Mouse (Mus musculus) stomach, embryonic 16.5 days (tissue): ENCODE results near the gene Aco1. TPM values are rescaled to one million over a fixed set of nuclear protein-coding genes. Genes with fewer than 3 reads are reported as not detected.

Source experiments
- ATAC-seq: fragments of 200-750 bp; cut with Nextera tagmentation; 2 replicates; pipeline ENCODE4 v1.8.0; 2017; ENCODE audit warnings: moderate number of reproducible peaks, moderate TSS enrichment; ENCODE audit not compliant: insufficient read depth, low FRiP score
- H3K27ac ChIP-seq: fragments of 300-500 bp; sonication (generic); 2 replicates; pipeline ENCODE4 v1.5.1; 2014; ENCODE audit warnings: low read length
- H3K27me3 ChIP-seq: fragments of 300-500 bp; sonication (generic); 2 replicates; pipeline ENCODE4 v1.6.1; 2014; ENCODE audit warnings: low read length, control low read depth, mixed read lengths; ENCODE audit not compliant: control insufficient read depth, insufficient read depth
- H3K36me3 ChIP-seq: fragments of 300-500 bp; sonication (generic); 2 replicates; pipeline ENCODE4 v1.6.1; 2014; ENCODE audit warnings: low read length; ENCODE audit not compliant: control insufficient read depth, insufficient read depth
- H3K4me1 ChIP-seq: fragments of 300-500 bp; sonication (generic); 2 replicates; pipeline ENCODE4 v1.6.1; 2014; ENCODE audit warnings: low read length, control low read depth, mixed read lengths; ENCODE audit not compliant: control insufficient read depth, insufficient read depth
- H3K4me2 ChIP-seq: fragments of 300-500 bp; sonication (generic); 2 replicates; pipeline ENCODE4 v1.6.1; 2014; ENCODE audit warnings: low read depth, low read length, mixed read lengths
- H3K4me3 ChIP-seq: fragments of 300-500 bp; sonication (generic); replicated peaks from 2 replicates; pipeline ENCODE4 v1.5.1; 2014; ENCODE audit warnings: mild to moderate bottlenecking, low read length
- H3K9ac ChIP-seq: fragments of 300-500 bp; sonication (generic); 2 replicates; pipeline ENCODE4 v1.6.1; 2014; ENCODE audit warnings: low read length
- H3K9me3 ChIP-seq: fragments of 300-500 bp; sonication (generic); replicated peaks from 2 replicates; pipeline ENCODE4 v1.6.1; 2016; ENCODE audit warnings: low read length, control low read depth; ENCODE audit not compliant: control insufficient read depth
- WGBS: fragments of 180-500 bp; shearing (Covaris S2); extraction: QIAGEN DNeasy Blood & Tissue Kit; methylation state at CpG from one replicate; pipeline ENCODE4 v1.1.7; 2014; 5-methylcytosine and 5-hydroxymethylcytosine counted together
- polyA plus RNA-seq: library from polyadenylated mRNA; unstranded; fragments of >200 nt; fragmentation: Nextera tagmentation; extraction: Ambion mirVana; gene quantifications from 2 replicates; pipeline ENCODE4 v1.2.1, GENCODE M21; 2015

Gene Aco1
- polyA plus RNA-seq, 1 experiment from 2014 or later: 66.3 TPM

- Histone ChIP-seq H3K4me3 (no peak overlapping the region), H3K9ac (no peak overlapping the region), H3K27ac (no peak overlapping the region), H3K4me1 (no peaks in the 10 kb centered on the region), H3K9me3 (no peaks in the 10 kb centered on the region), H3K36me3 (no peaks in the 10 kb centered on the region), H3K27me3 (no peaks in the 10 kb centered on the region), H3K4me2 (no peak overlapping the region)
- WGBS: 80% methylated on average over 4 of the region's 4 CpGs
- no peak for ATAC-seq
Measured at GRCm38 (mm10) chr4:40136519-40136918, 6.4 kb upstream of the Aco1 start.

GRCm38 (mm10) chr4:40139663-40140255 is 3.1 kb upstream of the Aco1 start:
- Histone ChIP-seq H3K36me3 (no peaks in the 10 kb centered on the region), H3K4me1 (peaks cover 13% of the 10 kb centered on the region), H3K9ac (no peak overlapping the region), H3K4me3 (no peak overlapping the region), H3K27ac (no peak overlapping the region), H3K9me3 (no peaks in the 10 kb centered on the region), H3K4me2 (no peak overlapping the region), H3K27me3 (no peaks in the 10 kb centered on the region)
- WGBS: 69% methylated on average over 3 of the region's 3 CpGs
- no peak for ATAC-seq

GRCm38 (mm10) chr4:40143533-40143871 is 621 bp downstream of the Aco1 start:
- Histone ChIP-seq H3K27me3 (no peaks in the 10 kb centered on the region), H3K4me1 (peaks cover 19% of the 10 kb centered on the region), H3K9ac (peak overlapping the region; percentile 90), H3K9me3 (no peaks in the 10 kb centered on the region), H3K4me2 (peak overlapping the region; percentile 79), H3K27ac (peak overlapping the region; percentile 99), H3K4me3 (peak overlapping the region; percentile 81), H3K36me3 (no peaks in the 10 kb centered on the region)
- peak; percentile 62 for ATAC-seq
- under 1% methylated on average over 27 of the region's 27 CpGs for WGBS

- Histone ChIP-seq H3K27me3 (no peaks in the 10 kb centered on the region), H3K4me3 (peak overlapping the region; percentile 81), H3K9me3 (no peaks in the 10 kb centered on the region), H3K4me1 (peaks cover 19% of the 10 kb centered on the region), H3K36me3 (no peaks in the 10 kb centered on the region), H3K27ac (no peak overlapping the region), H3K9ac (peak overlapping the region; percentile 90; the same call in 1 of the 2 replicates), H3K4me2 (peak overlapping the region; percentile 79)
- ATAC-seq: no peak
- WGBS: 13% methylated on average over 1 of the region's 1 CpGs
Measured at GRCm38 (mm10) chr4:40144543-40144942, 1.7 kb downstream of the Aco1 start.

GRCm38 (mm10) chr4:40144981-40145380 is 2.1 kb downstream of the Aco1 start:
- peak overlapping the region; percentile 79; the same call in 1 of the 2 replicates for H3K4me2 ChIP-seq
- H3K4me3 ChIP-seq: no peak overlapping the region

GRCm38 (mm10) chr4:40148281-40148680 is 5.4 kb downstream of the Aco1 start:
- WGBS: 85% methylated on average over 5 of the region's 5 CpGs

More at GRCm38 (mm10) chr4:40144981-40145380, 2.1 kb downstream of the Aco1 start:
- ATAC-seq: no peak
- peaks cover 19% of the 10 kb centered on the region for H3K4me1 ChIP-seq
- H3K27ac ChIP-seq: no peak overlapping the region
- H3K36me3 ChIP-seq: no peaks in the 10 kb centered on the region
- H3K27me3 ChIP-seq: no peaks in the 10 kb centered on the region
- no peaks in the 10 kb centered on the region for H3K9me3 ChIP-seq
- H3K9ac ChIP-seq: no peak overlapping the region
- WGBS: 50% methylated on average over 3 of the region's 3 CpGs

GRCm38 (mm10) chr4:40150046-40150445 is 7.2 kb downstream of the Aco1 start:
- H3K27me3 ChIP-seq: no peaks in the 10 kb centered on the region
- no peak for ATAC-seq
- no peak overlapping the region for H3K4me2 ChIP-seq
- H3K4me1 ChIP-seq: 0 out of 2 replicates have a peak, but pooled peaks cover 3% of the 10 kb centered on the region
- no peak overlapping the region for H3K27ac ChIP-seq
- no peaks in the 10 kb centered on the region for H3K9me3 ChIP-seq
- 84% methylated on average over 7 of the region's 7 CpGs for WGBS
- H3K36me3 ChIP-seq: no peaks in the 10 kb centered on the region
- H3K4me3 ChIP-seq: no peak overlapping the region
- no peak overlapping the region for H3K9ac ChIP-seq

More at GRCm38 (mm10) chr4:40148281-40148680, 5.4 kb downstream of the Aco1 start:
- no peaks in the 10 kb centered on the region for H3K9me3 ChIP-seq
- H3K36me3 ChIP-seq: no peaks in the 10 kb centered on the region
- no peak for ATAC-seq
- H3K4me3 ChIP-seq: no peak overlapping the region
- H3K4me1 ChIP-seq: peaks cover 14% of the 10 kb centered on the region
- no peaks in the 10 kb centered on the region for H3K27me3 ChIP-seq
- H3K27ac ChIP-seq: no peak overlapping the region
- H3K4me2 ChIP-seq: no peak overlapping the region
- no peak overlapping the region for H3K9ac ChIP-seq

GRCm38 (mm10) chr4:40152771-40153170 is 9.9 kb downstream of the Aco1 start:
- Histone ChIP-seq H3K36me3 (no peaks in the 10 kb centered on the region), H3K9me3 (no peaks in the 10 kb centered on the region), H3K4me3 (no peak overlapping the region), H3K4me1 (peaks cover 23% of the 10 kb centered on the region), H3K4me2 (no peak overlapping the region), H3K27me3 (no peaks in the 10 kb centered on the region), H3K27ac (no peak overlapping the region), H3K9ac (no peak overlapping the region)
- no peak for ATAC-seq
- WGBS: 99% methylated on average over 2 of the region's 2 CpGs

- Histone ChIP-seq H3K4me2 (no peak overlapping the region), H3K4me3 (no peak overlapping the region), H3K9me3 (no peaks in the 10 kb centered on the region), H3K36me3 (no peaks in the 10 kb centered on the region), H3K9ac (no peak overlapping the region), H3K4me1 (peaks cover 23% of the 10 kb centered on the region), H3K27ac (no peak overlapping the region), H3K27me3 (no peaks in the 10 kb centered on the region)
- whole genome bisulfite sequencing: 92% methylated on average over 4 of the region's 4 CpGs
- ATAC-seq: no peak
Measured at GRCm38 (mm10) chr4:40153500-40153899, 10.6 kb downstream of the Aco1 start.
